Mouse (Mus musculus) adrenal gland, adult (tissue): ENCODE results near the gene Slc4a8.
"Not testable (repeated sequence)": the region's sequence is repeated elsewhere in the genome, so short reads cannot be mapped to it uniquely, and the experiment has no call there.

Source experiments
- DNase-seq, 2 experiments: peaks; one replicate each; pipeline ENCODE4 v3.0.0; 2022 to 2023; ENCODE audit warnings: low spot score in 1 of 2; ENCODE audit not compliant: inconsistent age in 2 of 2

Gene Slc4a8

GRCm38 (mm10) chr15:100739442-100739841 lies 22.1 kb upstream of the Slc4a8 start:
- no peak for DNase-seq

DNA sequence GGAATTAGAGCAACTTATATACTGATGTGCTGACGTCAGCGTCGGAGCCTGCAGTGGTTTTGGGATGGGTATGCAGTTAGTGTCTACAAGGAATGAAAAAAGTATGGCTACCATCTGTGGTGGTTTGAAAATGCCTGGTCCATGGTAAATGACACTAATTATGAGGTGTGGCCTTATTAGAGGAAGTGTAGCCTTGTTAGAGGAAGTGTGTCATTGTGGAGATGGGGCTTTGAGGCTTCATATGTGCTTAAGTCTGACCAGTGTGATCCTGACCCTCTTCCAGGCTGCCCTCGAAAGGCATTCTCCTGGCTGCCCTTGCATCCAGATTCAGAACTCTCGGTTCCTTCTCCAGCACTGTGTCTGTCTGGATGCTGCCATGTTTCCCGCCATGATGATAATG lies 18.3 kb upstream of the Slc4a8 start:
- DNase-seq: no peak

- DNase-seq: no peak
These were observed 14.9 kb upstream of the Slc4a8 start for GRCm38 (mm10) chr15:100746478-100747120.

- peak in 1 of 2 experiments; percentile 70 for DNase-seq
These were observed 14.2 kb upstream of the Slc4a8 start for GRCm38 (mm10) chr15:100747121-100747963.

- no peak for DNase-seq
These were observed 13.0 kb upstream of the Slc4a8 start for GRCm38 (mm10) chr15:100748584-100748983.

DNA sequence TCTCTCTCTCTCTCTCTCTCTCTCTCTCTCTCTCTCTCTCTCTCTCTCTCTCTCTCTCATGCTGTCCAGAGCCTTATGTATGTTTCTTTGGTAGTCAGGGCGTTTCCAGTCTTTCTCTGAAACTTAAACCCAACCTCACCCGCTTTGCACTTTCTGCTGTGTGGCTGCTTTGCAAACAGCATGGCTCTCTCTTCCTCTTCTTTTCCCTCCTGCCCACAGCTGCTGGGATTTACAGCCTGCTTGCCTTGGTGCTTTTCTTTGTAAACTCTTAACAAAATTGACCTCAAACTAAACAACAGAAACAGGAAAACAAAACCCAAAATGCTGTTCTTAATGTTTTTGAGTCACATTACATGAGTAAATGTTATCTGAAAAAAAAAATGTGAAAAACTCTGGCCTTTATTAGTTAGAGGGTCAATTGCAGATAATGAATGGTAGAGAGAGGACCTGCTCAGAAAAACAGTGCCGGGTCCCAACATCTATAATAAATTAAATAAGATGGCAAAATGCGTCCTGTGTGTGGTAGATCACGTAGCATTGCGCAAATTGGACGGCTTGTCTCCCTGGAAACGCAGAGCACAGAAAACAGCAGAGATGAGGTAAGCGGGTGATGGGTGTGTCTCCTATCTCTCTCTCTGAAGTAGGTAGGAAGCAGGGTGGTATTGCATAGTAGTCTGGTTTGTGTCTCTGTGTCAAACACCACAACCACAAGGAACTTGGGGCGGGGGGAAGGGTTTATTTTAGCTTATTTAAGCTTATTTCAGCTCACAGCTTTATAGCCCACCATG lies 11.6 kb upstream of the Slc4a8 start:
- peak in 1 of 2 experiments; percentile 37 for DNase-seq

GRCm38 (mm10) chr15:100752439-100752838 lies 9.1 kb upstream of the Slc4a8 start:
- DNase-seq: no peak

DNA sequence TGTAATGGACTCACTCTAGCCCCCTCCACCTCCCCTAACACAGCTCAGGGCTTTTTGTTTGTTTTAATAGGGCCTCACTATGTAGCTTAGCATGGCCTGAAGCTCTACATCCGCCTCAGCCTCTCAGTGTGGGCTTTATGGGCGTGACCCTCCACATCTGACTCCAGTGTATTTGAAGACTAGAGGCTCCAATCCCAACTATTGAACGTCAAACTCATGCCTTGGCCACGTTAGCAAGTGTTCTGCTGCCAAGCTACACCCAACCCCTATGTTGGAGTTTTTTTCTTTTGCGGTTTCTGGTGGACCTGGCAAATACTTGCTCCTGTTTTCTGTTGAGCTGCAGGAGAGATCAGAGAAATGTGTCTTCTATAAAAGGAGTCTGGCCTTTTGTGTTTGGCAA lies 8.5 kb upstream of the Slc4a8 start:
- DNase-seq: no peak

DNA sequence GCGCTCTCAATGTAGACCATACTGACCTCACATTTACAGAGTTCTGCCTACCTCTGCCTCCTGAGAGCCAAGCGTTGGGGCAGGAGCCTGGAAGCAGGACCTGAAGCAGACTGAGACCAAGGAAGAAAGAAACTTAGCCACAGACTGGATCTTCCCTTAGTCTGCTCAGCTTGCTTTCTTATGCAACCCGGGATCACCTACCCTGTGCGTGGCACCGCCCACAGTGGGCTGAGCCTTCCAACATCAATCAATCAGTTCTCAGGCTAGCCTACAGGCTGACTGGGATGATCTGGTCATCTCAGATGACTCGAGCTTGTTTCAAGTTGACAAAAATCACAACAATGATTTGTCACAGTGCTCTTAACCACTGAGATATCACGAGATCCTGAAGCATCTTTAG lies 7.5 kb upstream of the Slc4a8 start:
- no peak for DNase-seq

- DNase-seq: peak in 1 of 2 experiments; percentile 63
These were observed 6.6 kb upstream of the Slc4a8 start for GRCm38 (mm10) chr15:100754805-100755497.

DNA sequence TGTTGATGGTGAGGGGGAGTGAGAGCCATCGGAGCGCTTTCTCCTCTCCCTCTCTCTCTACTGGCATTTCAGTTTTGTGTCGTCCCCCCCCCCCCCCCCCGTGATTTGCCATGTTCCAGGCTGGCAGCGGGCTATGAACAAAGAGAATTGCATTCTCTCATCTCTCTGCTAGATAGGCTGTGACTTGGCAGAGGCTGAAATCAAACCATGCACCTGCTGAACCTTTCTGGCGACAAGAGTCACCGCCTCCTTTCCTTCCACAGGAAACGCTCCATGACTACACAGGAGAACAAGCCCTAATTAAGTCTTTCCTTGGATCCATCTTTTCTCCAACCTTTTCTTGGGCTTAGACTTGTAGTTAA lies 6.1 kb upstream of the Slc4a8 start:
- no peak for DNase-seq

- no peak for DNase-seq
These were observed 5.5 kb upstream of the Slc4a8 start for GRCm38 (mm10) chr15:100755881-100756624.

DNA sequence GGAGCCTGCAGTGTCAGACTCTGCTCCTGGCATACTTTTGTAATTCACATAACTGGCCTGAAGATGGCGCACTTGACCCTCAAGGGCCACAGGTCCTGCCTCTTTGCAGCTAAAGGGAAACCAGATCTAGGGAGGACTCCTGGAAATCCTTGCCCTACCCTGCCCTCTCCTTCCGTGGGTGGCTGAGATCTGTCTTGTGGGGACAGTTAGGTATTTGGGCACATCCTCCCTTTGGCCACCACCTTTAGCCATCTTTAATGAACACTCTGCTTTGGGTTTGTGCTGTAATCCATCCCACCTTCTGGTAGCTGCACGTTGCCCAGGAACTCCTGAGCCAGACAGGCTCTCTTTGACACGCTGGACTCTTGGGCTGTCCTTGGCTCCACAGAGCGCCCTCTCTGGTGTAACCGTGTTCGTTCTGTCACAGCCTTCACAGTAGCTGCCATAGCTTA lies 4.0 kb upstream of the Slc4a8 start:
- DNase-seq: peak; percentile 72 to 91

DNA sequence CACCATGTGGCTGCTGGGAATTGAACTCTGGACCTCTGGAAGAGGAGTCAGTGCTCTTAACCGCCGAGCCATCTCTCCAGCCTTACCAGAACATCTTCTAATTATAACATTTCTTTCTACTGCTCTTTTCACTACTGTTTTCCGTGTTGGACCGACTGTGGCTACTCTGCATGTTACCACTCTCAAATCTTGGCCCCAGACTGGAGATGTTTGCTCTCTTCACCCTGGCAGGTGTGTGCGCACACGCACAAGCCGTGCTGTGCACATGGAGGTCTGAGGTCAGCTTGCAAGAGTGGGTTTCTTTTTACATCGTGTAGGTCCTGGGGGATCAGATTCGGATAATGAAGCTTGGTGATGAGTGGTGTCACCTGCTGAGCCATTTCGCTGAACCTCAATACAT lies 2.3 kb upstream of the Slc4a8 start:
- no peak for DNase-seq

- DNase-seq: no peak
These were observed 520 bp upstream of the Slc4a8 start for GRCm38 (mm10) chr15:100761036-100761418.

DNA sequence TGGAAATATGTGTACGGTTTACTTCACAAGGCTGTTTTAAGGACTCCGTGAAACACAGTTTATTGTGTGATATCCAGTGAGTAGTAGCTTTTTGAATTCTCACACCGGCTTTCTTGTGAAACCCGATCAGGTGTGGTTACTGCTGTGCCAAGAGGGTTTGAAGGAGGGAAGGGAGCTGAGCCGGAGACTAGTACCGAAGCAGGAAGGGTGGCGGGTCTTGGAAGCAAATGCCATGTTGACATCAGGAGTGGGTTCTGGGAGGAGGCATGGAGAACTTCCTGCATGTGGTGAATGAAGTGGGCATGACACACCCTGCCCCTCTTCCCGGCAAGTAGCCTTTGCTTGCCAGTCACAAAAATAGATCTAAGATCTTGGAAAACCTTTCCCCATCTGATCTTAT lies 1.1 kb downstream of the Slc4a8 start:
- no peak for DNase-seq

- DNase-seq: peak; percentile 57 to 78
These were observed 2.8 kb downstream of the Slc4a8 start for GRCm38 (mm10) chr15:100764163-100764951.

- DNase-seq: no peak
These were observed 5.3 kb downstream of the Slc4a8 start for GRCm38 (mm10) chr15:100766826-100767225.

DNA sequence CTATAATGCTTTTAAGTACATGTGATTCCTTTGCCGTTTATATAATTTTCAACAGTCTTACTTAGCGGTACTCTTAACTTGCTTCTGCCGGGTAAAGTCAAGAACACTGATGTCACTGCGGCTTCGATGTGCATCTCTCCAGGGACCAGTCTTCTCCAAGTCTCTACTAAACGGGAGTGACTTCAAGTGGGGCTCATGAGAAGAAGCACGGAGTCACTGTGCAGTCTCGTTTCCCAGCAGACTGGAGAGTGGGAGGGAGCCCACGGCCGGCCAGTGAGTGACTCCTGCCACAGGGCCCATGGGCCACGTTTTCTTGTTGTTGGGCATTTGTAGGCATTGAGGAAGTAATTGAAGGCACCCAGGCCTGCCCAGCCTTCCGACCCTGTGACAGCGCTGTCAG lies 6.3 kb downstream of the Slc4a8 start:
- no peak for DNase-seq

- not testable (repeated sequence) for DNase-seq
These were observed 7.5 kb downstream of the Slc4a8 start for GRCm38 (mm10) chr15:100769023-100769422.
